Mouse (Mus musculus) heart, embryonic 12.5 days (tissue): ENCODE results near the gene Polr2i. TPM values are rescaled to one million over a fixed set of nuclear protein-coding genes. Genes with fewer than 3 reads are reported as not detected.

Experiments
- ATAC-seq: fragments of 200-750 bp; cut with Nextera tagmentation; 2 replicates; pipeline ENCODE4 v1.8.0; 2017; ENCODE audit warnings: moderate TSS enrichment, moderate library complexity; ENCODE audit not compliant: insufficient number of reproducible peaks, low FRiP score
- H3K27ac ChIP-seq: fragments of 300-500 bp; sonication (generic); 2 replicates; pipeline ENCODE4 v1.5.1; 2016; ENCODE audit warnings: mild to moderate bottlenecking, moderate library complexity; ENCODE audit not compliant: poor library complexity, severe bottlenecking
- H3K27me3 ChIP-seq: fragments of 300-500 bp; sonication (generic); replicated peaks from 2 replicates; pipeline ENCODE4 v1.6.1; 2016; ENCODE audit warnings: mild to moderate bottlenecking, moderate library complexity
- H3K36me3 ChIP-seq: fragments of 300-500 bp; sonication (generic); 2 replicates; pipeline ENCODE4 v1.6.1; 2016; ENCODE audit warnings: mild to moderate bottlenecking, moderate library complexity
- H3K4me1 ChIP-seq: fragments of 300-500 bp; sonication (generic); replicated peaks from 2 replicates; pipeline ENCODE4 v1.6.1; 2016; ENCODE audit warnings: mild to moderate bottlenecking
- H3K4me2 ChIP-seq: fragments of 300-500 bp; sonication (generic); 2 replicates; pipeline ENCODE4 v1.6.1; 2016; ENCODE audit warnings: mild to moderate bottlenecking, moderate library complexity
- H3K4me3 ChIP-seq: fragments of 300-500 bp; sonication (generic); 2 replicates; pipeline ENCODE4 v1.5.1; 2016; ENCODE audit warnings: mild to moderate bottlenecking
- H3K9ac ChIP-seq: fragments of 300-500 bp; sonication (generic); 2 replicates; pipeline ENCODE4 v1.6.1; 2016; ENCODE audit warnings: mild to moderate bottlenecking, moderate library complexity
- H3K9me3 ChIP-seq: fragments of 300-500 bp; sonication (generic); replicated peaks from 2 replicates; pipeline ENCODE4 v1.6.1; 2016; ENCODE audit warnings: mild to moderate bottlenecking, moderate library complexity
- WGBS: fragments of 180-500 bp; shearing (Covaris S2); methylation state at CpG from one replicate; pipeline ENCODE4 v1.1.7; 2016; 5-methylcytosine and 5-hydroxymethylcytosine counted together
- polyA plus RNA-seq: library from polyadenylated mRNA; unstranded; fragments of >200 nt; fragmentation: Nextera tagmentation; extraction: Ambion mirVana; gene quantifications from 2 replicates; pipeline ENCODE4 v1.2.1, GENCODE M21; 2016

Polr2i gene
- polyA plus RNA-seq, 1 experiment from 2014 or later: 105 TPM

DNA sequence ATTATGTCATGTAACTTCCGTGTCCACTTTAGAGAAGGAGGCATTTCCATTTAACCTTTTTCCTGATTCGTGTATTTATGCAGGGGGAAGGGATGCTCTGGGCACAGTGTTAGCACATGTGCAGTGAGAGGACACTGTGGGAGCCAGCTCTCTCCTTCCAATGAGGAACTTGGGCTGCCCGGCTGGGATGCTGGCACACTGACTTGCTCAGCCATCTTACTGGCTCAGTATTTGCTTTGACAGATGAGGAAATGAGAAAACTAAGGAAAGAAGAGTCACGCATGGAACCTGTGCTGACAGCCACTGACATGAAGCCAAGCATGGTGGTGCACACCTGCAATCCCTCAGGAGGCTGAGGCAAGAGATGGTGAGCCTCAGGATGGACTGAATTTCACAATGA lies 37.9 kb downstream of the Polr2i start:
- WGBS: 86% methylated on average over 4 of the region's 4 CpGs
- Histone ChIP-seq H3K36me3 (peaks cover 64% of the 10 kb centered on the region), H3K9me3 (no peaks in the 10 kb centered on the region)

DNA sequence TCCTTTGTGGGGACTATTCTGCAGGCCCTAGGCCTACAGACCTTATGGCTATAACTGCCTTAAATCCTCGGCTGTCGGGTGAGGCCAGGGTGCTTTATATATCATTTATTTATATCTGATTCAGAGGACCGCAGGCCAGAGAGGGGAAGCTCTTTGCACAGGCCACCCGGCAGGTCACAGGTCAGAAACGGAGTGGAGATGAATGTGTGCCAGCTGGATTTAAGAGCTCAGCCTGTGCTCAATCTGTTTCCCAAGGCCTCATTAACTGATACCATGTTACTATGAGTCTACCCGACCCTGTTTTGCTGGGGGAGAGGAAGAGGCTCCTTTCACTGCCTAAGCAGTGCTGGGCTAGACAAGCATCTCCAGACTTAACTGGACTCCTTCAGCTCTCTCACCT lies 42.6 kb downstream of the Polr2i start:
- Histone ChIP-seq H3K4me1 (peaks cover 14% of the 10 kb centered on the region), H3K9me3 (no peaks in the 10 kb centered on the region), H3K9ac (no peak overlapping the region), H3K27me3 (no peaks in the 10 kb centered on the region), H3K4me2 (no peak overlapping the region), H3K36me3 (peaks cover 32% of the 10 kb centered on the region), H3K4me3 (no peak overlapping the region), H3K27ac (no peak overlapping the region)
- 75% methylated on average over 6 of the region's 6 CpGs for WGBS
- ATAC-seq: no peak

More for the DNA sequence above, 37.9 kb downstream of the Polr2i start:
- H3K27me3 ChIP-seq: no peaks in the 10 kb centered on the region
- no peak overlapping the region for H3K27ac ChIP-seq
- peaks cover 12% of the 10 kb centered on the region for H3K4me1 ChIP-seq
- no peak overlapping the region for H3K4me3 ChIP-seq
- no peak overlapping the region for H3K4me2 ChIP-seq
- no peak for ATAC-seq
- H3K9ac ChIP-seq: no peak overlapping the region

DNA sequence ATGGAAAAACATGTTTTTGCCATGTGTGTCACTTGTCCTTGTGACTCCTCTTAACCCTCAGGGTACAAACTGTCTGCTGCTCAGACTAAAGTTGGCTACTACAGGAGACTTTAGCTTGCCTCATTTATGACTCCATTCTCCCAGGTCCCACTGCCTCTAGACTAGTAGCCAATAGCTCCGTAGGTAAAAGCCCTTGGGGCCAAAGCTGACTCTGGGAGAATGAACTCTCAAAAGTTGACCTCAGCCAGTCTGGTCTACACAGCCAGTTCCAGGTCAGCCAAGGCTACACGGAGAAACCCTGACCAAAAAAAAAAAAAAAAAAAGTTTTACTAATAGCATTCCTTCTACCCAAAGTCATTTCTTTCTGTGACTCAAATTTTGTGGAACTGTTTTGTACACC lies 47.2 kb downstream of the Polr2i start:
- H3K4me1 ChIP-seq: peaks cover 21% of the 10 kb centered on the region
- H3K9ac ChIP-seq: no peak overlapping the region
- H3K27ac ChIP-seq: no peak overlapping the region
- H3K4me3 ChIP-seq: no peak overlapping the region
- whole genome bisulfite sequencing: 60% methylated on average over 2 of the region's 2 CpGs
- ATAC-seq: no peak
- H3K36me3 ChIP-seq: no peaks in the 10 kb centered on the region
- H3K4me2 ChIP-seq: peak overlapping the region; percentile 84
- no peaks in the 10 kb centered on the region for H3K9me3 ChIP-seq
- H3K27me3 ChIP-seq: no peaks in the 10 kb centered on the region

DNA sequence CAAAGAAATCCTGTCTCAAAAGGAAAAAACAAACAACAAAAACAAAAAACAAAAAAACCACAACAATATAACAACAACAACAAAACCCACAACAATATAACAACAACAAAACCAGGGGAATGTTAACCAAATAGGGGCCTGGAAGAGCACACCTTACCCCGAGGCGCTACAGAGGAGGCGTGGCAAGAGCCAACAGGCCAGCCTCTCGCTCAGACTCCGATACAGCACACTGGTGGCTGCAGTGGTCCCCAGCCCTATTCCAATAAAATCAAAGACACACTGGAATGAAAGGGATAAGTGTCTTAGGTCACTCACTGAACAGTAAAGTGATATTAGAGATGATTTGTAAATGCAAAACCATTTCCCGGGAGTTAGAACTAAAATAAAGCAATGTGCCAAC lies 47.8 kb downstream of the Polr2i start:
- H3K9me3 ChIP-seq: no peaks in the 10 kb centered on the region
- no peaks in the 10 kb centered on the region for H3K27me3 ChIP-seq
- no peak for ATAC-seq
- 1% methylated on average over 6 of the region's 6 CpGs for WGBS
- peak overlapping the region; percentile 98 for H3K27ac ChIP-seq
- H3K4me3 ChIP-seq: peak overlapping the region; percentile 79
- H3K36me3 ChIP-seq: no peaks in the 10 kb centered on the region
- H3K4me1 ChIP-seq: peaks cover 18% of the 10 kb centered on the region
- H3K9ac ChIP-seq: peak overlapping the region; percentile 80
- H3K4me2 ChIP-seq: peak overlapping the region; percentile 84

DNA sequence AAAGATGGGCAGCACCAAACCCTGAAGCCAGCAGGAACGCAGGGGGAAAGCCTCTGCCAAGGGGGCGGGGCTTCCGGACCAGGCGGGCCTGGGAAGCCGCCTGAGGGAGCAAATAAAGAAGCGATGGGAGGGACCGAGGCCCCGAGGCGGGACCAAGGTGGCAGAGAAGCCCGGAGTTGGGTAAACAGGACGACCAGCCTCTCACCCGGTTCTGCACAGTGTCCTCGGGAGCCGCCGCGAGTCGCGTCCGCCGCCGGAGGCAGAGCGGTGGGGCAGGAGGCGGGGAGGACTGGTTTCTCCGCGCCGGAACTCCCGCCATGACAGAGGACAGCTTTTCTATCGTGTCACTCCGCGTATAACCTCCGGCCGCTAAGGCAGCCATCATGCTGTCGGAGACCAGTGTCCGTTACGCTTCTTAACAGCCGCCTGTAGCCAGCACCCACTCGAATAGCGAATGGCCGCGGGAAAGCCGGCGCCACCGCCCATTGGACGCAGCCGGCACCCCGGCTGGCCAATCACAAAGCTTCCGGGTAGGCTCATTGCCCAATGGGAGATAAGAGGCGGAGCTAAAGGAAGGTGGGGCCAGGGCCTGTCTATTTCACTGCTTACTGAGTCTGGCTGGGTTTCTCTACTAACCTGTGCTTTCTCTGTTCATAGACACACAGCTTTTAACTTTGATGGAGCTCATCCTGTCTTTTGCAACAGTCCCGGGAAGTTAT lies 48.4 kb downstream of the Polr2i start, which contains the start of the genes Thap8 and Wdr62:
Gene Thap8 (plus strand): TSS at position 144 of the 719 bp plus-strand sequence.
Gene Wdr62 (minus strand): TSS at position 469 of the 719 bp plus-strand sequence.
- Histone ChIP-seq H3K36me3 (no peaks in the 10 kb centered on the region), H3K4me1 (peaks cover 12% of the 10 kb centered on the region), H3K9me3 (no peaks in the 10 kb centered on the region), H3K9ac (peak within 1 kb of the TSS; percentile 80), H3K27me3 (no peaks in the 10 kb centered on the region), H3K27ac (peak within 1 kb of the TSS; percentile 98), H3K4me2 (peak within 1 kb of the TSS; percentile 84), H3K4me3 (peak within 1 kb of the TSS; percentile 79)
- WGBS: under 1% methylated on average over 49 of the region's 49 CpGs
- peak; percentile 96 for ATAC-seq

DNA sequence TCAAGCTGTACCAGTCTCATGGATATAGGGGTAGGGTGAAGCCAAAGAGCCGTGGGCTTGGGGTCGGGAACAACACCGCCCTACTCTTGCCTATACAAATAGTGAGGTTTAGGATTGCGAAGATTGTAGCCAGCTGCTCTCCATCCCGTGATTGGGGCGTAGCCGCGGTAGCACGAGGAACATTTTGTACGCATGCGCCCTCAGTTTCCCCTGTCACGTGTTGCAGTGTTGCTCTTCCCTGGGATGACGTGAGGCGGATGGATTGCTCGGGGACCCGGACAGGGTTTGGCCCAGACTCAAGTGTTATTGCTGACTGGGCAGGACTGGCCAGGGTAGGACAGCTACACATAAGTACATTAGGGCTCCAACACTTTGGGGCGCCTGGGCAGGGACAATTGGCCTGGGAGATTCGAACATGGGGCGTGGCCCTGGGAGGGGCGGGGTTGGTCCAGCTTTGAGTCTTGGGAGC lies 49.0 kb downstream of the Polr2i start:
- peak; percentile 84 for ATAC-seq
- under 1% methylated on average over 20 of the region's 20 CpGs for WGBS
- H3K4me1 ChIP-seq: peaks cover 10% of the 10 kb centered on the region

DNA sequence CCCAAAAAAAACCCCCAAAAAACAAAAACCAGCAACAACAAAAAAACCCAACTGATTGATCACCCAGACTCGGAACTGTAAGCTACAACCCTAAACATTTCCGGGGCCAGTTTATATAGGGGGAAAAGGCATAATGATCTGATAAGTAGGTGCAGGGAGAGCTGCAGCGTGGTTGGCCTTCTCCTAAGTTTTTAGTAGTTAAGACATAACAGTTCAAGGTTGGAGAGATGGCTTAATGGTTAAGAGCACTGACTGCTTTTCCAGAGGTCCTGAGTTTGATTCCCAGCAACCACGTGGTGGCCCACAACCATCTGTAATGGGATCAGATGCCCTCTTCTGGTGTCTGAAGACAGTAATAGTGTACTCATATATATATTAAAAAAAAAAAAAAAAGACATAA lies 49.8 kb downstream of the Polr2i start:
- Histone ChIP-seq H3K9me3 (no peaks in the 10 kb centered on the region), H3K27ac (no peak overlapping the region), H3K4me3 (no peak overlapping the region), H3K36me3 (no peaks in the 10 kb centered on the region), H3K4me2 (0 out of 2 replicates have a peak overlapping the region, but pooled peaks have one; percentile 84), H3K27me3 (no peaks in the 10 kb centered on the region), H3K9ac (no peak overlapping the region), H3K4me1 (peaks cover 10% of the 10 kb centered on the region)
- WGBS: 72% methylated on average over 4 of the region's 4 CpGs
- no peak for ATAC-seq

More for the DNA sequence above, 49.0 kb downstream of the Polr2i start:
- peak overlapping the region; percentile 79 for H3K4me3 ChIP-seq
- H3K9ac ChIP-seq: peak overlapping the region; percentile 64
- H3K36me3 ChIP-seq: no peaks in the 10 kb centered on the region
- peak overlapping the region; percentile 98 for H3K27ac ChIP-seq
- H3K9me3 ChIP-seq: no peaks in the 10 kb centered on the region
- peak overlapping the region; percentile 84 for H3K4me2 ChIP-seq
- no peaks in the 10 kb centered on the region for H3K27me3 ChIP-seq

DNA sequence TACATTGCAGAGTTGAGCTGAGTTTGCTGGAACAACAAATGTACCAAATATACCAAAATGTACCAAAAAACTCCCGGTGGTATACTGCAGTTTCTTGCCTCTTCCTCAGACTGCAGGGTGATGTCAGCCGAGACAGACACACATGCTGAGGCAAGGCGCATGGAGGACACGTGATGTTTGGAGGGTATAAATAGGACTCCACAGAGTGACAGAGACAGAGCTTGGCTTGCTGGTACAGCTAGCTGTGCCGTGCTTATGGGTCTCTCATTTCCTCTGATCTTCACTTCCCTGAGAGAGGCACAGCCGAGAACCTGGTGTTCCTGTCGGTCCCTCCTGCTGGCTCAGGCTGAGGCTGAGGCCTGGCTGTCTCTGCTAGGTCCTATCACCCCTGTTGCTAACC lies 51.0 kb downstream of the Polr2i start:
- 63% methylated on average over 7 of the region's 7 CpGs for WGBS
- H3K27ac ChIP-seq: no peak overlapping the region
- H3K4me2 ChIP-seq: no peak overlapping the region

More for the DNA sequence above, 51.0 kb downstream of the Polr2i start:
- no peak for ATAC-seq
- no peak overlapping the region for H3K4me3 ChIP-seq
- H3K36me3 ChIP-seq: no peaks in the 10 kb centered on the region
- H3K27me3 ChIP-seq: no peaks in the 10 kb centered on the region
- no peaks in the 10 kb centered on the region for H3K9me3 ChIP-seq
- 0 out of 2 replicates have a peak overlapping the region, but pooled peaks have one; percentile 32 for H3K9ac ChIP-seq
- H3K4me1 ChIP-seq: peaks cover 10% of the 10 kb centered on the region

Other genes starting within 250 kb of the Polr2i start
- gene Zfp568, start 248.0 kb upstream of the Polr2i start, polyA plus RNA-seq: 35.4 and 36.7 TPM in 2 replicates
- 3.1 and 3.4 TPM in 2 replicates for gene Zfp14, start 180.6 kb upstream of the Polr2i start, polyA plus RNA-seq
- 2.5 and 2.9 TPM in 2 replicates for gene Zfp82, start 159.0 kb upstream of the Polr2i start, polyA plus RNA-seq
- 1.5 and 1.7 TPM in 2 replicates for gene Gm26920, start 141.5 kb upstream of the Polr2i start, polyA plus RNA-seq
- 5.8 and 6.1 TPM in 2 replicates for gene Zfp566, start 141.4 kb upstream of the Polr2i start, polyA plus RNA-seq
- 90.8 and 93.5 TPM in 2 replicates for gene Zfp260, start 137.2 kb upstream of the Polr2i start, polyA plus RNA-seq
- gene Zfp382, start 110.0 kb upstream of the Polr2i start, polyA plus RNA-seq: 11.6 TPM in 2 replicates
- gene Zfp146, start 62.2 kb upstream of the Polr2i start, polyA plus RNA-seq: 10.5 TPM in 2 replicates
- gene Cox7a1, start 47.8 kb upstream of the Polr2i start, polyA plus RNA-seq: 300 and 306 TPM in 2 replicates
- gene Capns1, start 33.1 kb upstream of the Polr2i start, polyA plus RNA-seq: 77.0 and 83.4 TPM in 2 replicates
- gene Tbcb, start 324 bp downstream of the Polr2i start, polyA plus RNA-seq: 155 and 162 TPM in 2 replicates
- gene Ovol3, start 3.8 kb downstream of the Polr2i start, polyA plus RNA-seq: not detected in 2 replicates
- gene Thap8, start 48.1 kb downstream of the Polr2i start, polyA plus RNA-seq: 0.27 and 0.32 TPM in 2 replicates
- gene Wdr62, start 48.5 kb downstream of the Polr2i start, polyA plus RNA-seq: 9.3 and 9.9 TPM in 2 replicates
- 17.2 and 20.2 TPM in 2 replicates for gene Clip3, start 59.8 kb downstream of the Polr2i start, polyA plus RNA-seq
- 56.8 and 59.0 TPM in 2 replicates for gene Alkbh6, start 76.8 kb downstream of the Polr2i start, polyA plus RNA-seq
- 18.4 and 19.5 TPM in 2 replicates for gene Syne4, start 82.9 kb downstream of the Polr2i start, polyA plus RNA-seq
- 1.7 and 2.9 TPM in 2 replicates for gene E130208F15Rik, start 89.8 kb downstream of the Polr2i start, polyA plus RNA-seq
- 16.7 and 17.0 TPM in 2 replicates for gene Sdhaf1, start 91.9 kb downstream of the Polr2i start, polyA plus RNA-seq
- 2.3 and 2.8 TPM in 2 replicates for gene Lrfn3, start 130.8 kb downstream of the Polr2i start, polyA plus RNA-seq
- gene Tyrobp, start 181.8 kb downstream of the Polr2i start, polyA plus RNA-seq: 9.5 and 9.8 TPM in 2 replicates
- gene Hcst, start 187.9 kb downstream of the Polr2i start, polyA plus RNA-seq: 1.1 TPM in 1 of 2 replicates, not detected in the other
- 0.95 and 1.3 TPM in 2 replicates for gene Nfkbid, start 189.8 kb downstream of the Polr2i start, polyA plus RNA-seq
- 41.6 and 43.4 TPM in 2 replicates for gene Aplp1, start 213.6 kb downstream of the Polr2i start, polyA plus RNA-seq
- 1.1 and 1.3 TPM in 2 replicates for gene Kirrel2, start 225.7 kb downstream of the Polr2i start, polyA plus RNA-seq
- gene Nphs1, start 226.4 kb downstream of the Polr2i start, polyA plus RNA-seq: 0.06 and 0.23 TPM in 2 replicates